Mouse (Mus musculus): ENCODE data around the gene Pde10a. TPM values are rescaled to one million over a fixed set of nuclear protein-coding genes. Genes with fewer than 3 reads are reported as not detected.

Gene Pde10a
- polyA plus RNA-seq, 1 experiment = 0.34 TPM

DNA sequence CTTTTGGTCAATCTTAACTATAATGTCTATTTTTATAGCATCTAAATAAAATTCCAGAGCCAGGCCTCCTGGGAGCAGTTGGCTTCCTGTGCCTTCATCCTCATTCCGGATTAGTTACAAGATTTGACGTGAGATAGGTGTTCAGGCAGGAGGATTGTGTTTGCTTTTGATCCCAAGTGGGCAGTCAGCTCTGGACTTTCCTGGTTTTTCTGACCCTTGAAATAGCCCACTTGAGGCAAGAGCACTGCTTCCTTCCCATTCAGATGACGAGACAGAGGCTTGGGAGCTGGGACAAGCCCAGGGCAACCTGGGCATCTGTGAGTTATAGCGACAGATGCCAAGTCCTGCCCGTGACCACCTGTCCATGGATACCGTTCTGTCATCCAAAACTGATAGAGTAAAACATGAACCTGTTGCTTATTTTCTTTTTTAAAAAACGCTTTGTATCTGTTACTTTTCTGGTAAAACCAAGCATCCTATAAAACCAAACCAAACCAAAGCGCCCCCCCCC is 199.3 kb downstream of the Pde10a start:
- no peak overlapping the region for H3K4me2 ChIP-seq (ENCODE audit: low read depth)
- H3K27me3 ChIP-seq (ENCODE audit: control insufficient read depth, insufficient read depth, insufficient read length) = no peaks in the 10 kb centered on the region
- no peak overlapping the region for H3ac ChIP-seq (ENCODE audit: control insufficient read depth, insufficient read length)
- TF ChIP-seq CEBPB (IDR thresholded peaks at IDR 0.05; ENCODE audit: insufficient read depth, poor library complexity, severe bottlenecking) = no peak
- no peak for TF ChIP-seq TCF3 (IDR thresholded peaks at IDR 0.05; ENCODE audit: insufficient read length, low read depth)
- no peak for TF ChIP-seq MYOG (IDR thresholded peaks at IDR 0.05; ENCODE audit: control insufficient read depth in 1 of 3, insufficient read depth in 1 of 3, insufficient read length in 2 of 3, low read depth in 2 of 3)
- no peak for TF ChIP-seq MYOD1 (IDR thresholded peaks at IDR 0.05; ENCODE audit: control insufficient read depth in 1 of 3, insufficient read length in 2 of 3, low read depth in 2 of 3)
- no peak for TF ChIP-seq MAX (IDR thresholded peaks at IDR 0.05; ENCODE audit: low read depth)
- TF ChIP-seq E2F4 (IDR thresholded peaks at IDR 0.05; ENCODE audit: insufficient read depth) = no peak
- TF ChIP-seq USF1 (IDR thresholded peaks at IDR 0.05; ENCODE audit: low read depth) = no peak
- TF ChIP-seq POLR2A (IDR thresholded peaks at IDR 0.05; ENCODE audit: insufficient read length, low read depth) = no peak
- no peak for TF ChIP-seq REST (IDR thresholded peaks at IDR 0.05; ENCODE audit: insufficient read depth, insufficient read length)
- TF ChIP-seq SRF (IDR thresholded peaks at IDR 0.05; ENCODE audit: control insufficient read depth, insufficient read length, low read depth) = no peak
- no peak for TF ChIP-seq POLR2AphosphoS2 (IDR thresholded peaks at IDR 0.05; ENCODE audit: insufficient read length, low read depth)
- no peak for TF ChIP-seq TCF12 (IDR thresholded peaks at IDR 0.05; ENCODE audit: insufficient read depth, poor library complexity, severe bottlenecking)
- H3K4me3 ChIP-seq = no peak overlapping the region
- H3K36me3 ChIP-seq (ENCODE audit: control insufficient read depth, insufficient read depth) = no peaks in the 10 kb centered on the region
- H3K79me2 ChIP-seq (ENCODE audit: control insufficient read depth, insufficient read depth) = no peaks in the 10 kb centered on the region

DNA sequence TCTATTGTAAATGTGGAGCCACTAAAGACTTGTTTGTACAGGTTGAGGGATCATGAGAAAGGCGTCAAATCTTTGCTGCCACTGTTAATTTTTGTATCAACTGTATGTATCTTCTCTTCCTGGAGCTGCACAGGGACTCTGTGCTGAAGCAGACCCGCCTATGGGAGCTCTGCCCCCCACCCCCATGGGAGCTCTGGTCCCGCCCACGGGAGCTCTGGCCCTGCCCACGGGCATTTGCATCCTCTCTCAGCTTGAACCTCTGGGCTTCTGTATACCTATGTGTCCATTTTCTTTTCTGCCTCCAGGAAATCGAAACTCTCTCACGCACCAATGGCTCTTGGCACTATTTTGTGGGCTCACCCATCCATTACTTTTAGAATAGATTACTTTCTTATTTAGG is 203.5 kb downstream of the Pde10a start:
- TF ChIP-seq TCF3 (IDR thresholded peaks at IDR 0.05; ENCODE audit: insufficient read length, low read depth) (no peak), MYOD1 (IDR thresholded peaks at IDR 0.05; ENCODE audit: control insufficient read depth in 1 of 3, insufficient read length in 2 of 3, low read depth in 2 of 3) (no peak), POLR2A (IDR thresholded peaks at IDR 0.05; ENCODE audit: insufficient read length, low read depth) (no peak), REST (IDR thresholded peaks at IDR 0.05; ENCODE audit: insufficient read depth, insufficient read length) (no peak), MYOG (IDR thresholded peaks at IDR 0.05; ENCODE audit: control insufficient read depth in 1 of 3, insufficient read depth in 1 of 3, insufficient read length in 2 of 3, low read depth in 2 of 3) (no peak), CEBPB (IDR thresholded peaks at IDR 0.05; ENCODE audit: insufficient read depth, poor library complexity, severe bottlenecking) (no peak), MAX (IDR thresholded peaks at IDR 0.05; ENCODE audit: low read depth) (no peak), E2F4 (IDR thresholded peaks at IDR 0.05; ENCODE audit: insufficient read depth) (no peak), POLR2AphosphoS2 (IDR thresholded peaks at IDR 0.05; ENCODE audit: insufficient read length, low read depth) (no peak), USF1 (IDR thresholded peaks at IDR 0.05; ENCODE audit: low read depth) (no peak), SRF (IDR thresholded peaks at IDR 0.05; ENCODE audit: control insufficient read depth, insufficient read length, low read depth) (no peak), TCF12 (IDR thresholded peaks at IDR 0.05; ENCODE audit: insufficient read depth, poor library complexity, severe bottlenecking) (no peak)
- Histone ChIP-seq H3ac (ENCODE audit: control insufficient read depth, insufficient read length) (no peak overlapping the region), H3K36me3 (ENCODE audit: control insufficient read depth, insufficient read depth) (no peaks in the 10 kb centered on the region), H3K4me2 (ENCODE audit: low read depth) (no peak overlapping the region), H3K4me3 (no peak overlapping the region), H3K27me3 (ENCODE audit: control insufficient read depth, insufficient read depth, insufficient read length) (no peaks in the 10 kb centered on the region), H3K79me2 (ENCODE audit: control insufficient read depth, insufficient read depth) (no peaks in the 10 kb centered on the region)

DNA sequence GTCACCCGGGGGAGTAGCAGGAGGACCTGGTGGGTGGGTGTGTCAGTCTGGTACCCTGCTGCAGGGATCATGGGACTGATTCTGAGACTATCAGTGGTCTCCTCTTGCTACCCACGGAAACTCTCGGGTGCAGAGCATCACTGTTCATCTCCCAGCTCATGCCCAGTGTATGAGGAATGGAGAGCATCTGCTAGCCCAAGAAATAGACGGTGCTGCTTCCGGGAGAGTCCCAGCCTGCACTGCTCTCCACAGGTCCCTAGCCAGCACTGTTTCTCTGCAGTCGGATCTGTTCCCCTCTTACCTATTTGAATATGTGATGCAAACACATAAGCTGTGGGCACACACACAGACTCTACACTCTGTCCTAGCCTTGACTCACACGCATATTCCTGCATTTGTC is 204.6 kb downstream of the Pde10a start:
- TF ChIP-seq TCF12 (IDR thresholded peaks at IDR 0.05; ENCODE audit: insufficient read depth, poor library complexity, severe bottlenecking) = no peak
- TF ChIP-seq SRF (IDR thresholded peaks at IDR 0.05; ENCODE audit: control insufficient read depth, insufficient read length, low read depth) = no peak
- TF ChIP-seq MAX (IDR thresholded peaks at IDR 0.05; ENCODE audit: low read depth) = no peak
- Histone ChIP-seq H3K4me2 (ENCODE audit: low read depth) (no peak overlapping the region), H3K36me3 (ENCODE audit: control insufficient read depth, insufficient read depth) (no peaks in the 10 kb centered on the region), H3ac (ENCODE audit: control insufficient read depth, insufficient read length) (no peak overlapping the region), H3K27me3 (ENCODE audit: control insufficient read depth, insufficient read depth, insufficient read length) (no peaks in the 10 kb centered on the region), H3K79me2 (ENCODE audit: control insufficient read depth, insufficient read depth) (no peaks in the 10 kb centered on the region), H3K4me3 (no peak overlapping the region)

DNA sequence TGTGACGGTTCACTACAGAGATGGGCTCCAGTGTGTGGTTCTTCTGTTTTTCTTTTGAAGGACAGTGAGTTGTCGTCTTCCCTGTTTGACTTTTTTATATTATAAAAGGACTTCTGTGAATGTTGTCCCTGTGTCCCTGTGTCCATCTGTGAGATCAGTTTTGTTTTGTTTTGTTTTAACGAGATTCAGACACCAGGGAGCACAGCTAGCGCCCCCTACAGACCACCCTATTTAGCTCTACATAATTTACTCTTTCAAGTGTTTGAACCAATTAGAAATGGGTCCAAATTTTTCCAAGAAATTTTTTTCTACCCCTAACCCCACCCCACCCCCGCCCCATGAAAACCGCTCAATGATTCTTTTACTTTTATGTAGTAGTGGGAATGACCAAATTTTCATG is 205.9 kb downstream of the Pde10a start:
- Histone ChIP-seq H3K4me3 (no peak overlapping the region), H3K27me3 (ENCODE audit: control insufficient read depth, insufficient read depth, insufficient read length) (no peaks in the 10 kb centered on the region), H3K36me3 (ENCODE audit: control insufficient read depth, insufficient read depth) (no peaks in the 10 kb centered on the region), H3ac (ENCODE audit: control insufficient read depth, insufficient read length) (no peak overlapping the region), H3K79me2 (ENCODE audit: control insufficient read depth, insufficient read depth) (no peaks in the 10 kb centered on the region), H3K4me2 (ENCODE audit: low read depth) (no peak overlapping the region)
- no peak for TF ChIP-seq MAX (IDR thresholded peaks at IDR 0.05; ENCODE audit: low read depth)
- TF ChIP-seq MYOD1 (IDR thresholded peaks at IDR 0.05; ENCODE audit: control insufficient read depth in 1 of 3, insufficient read length in 2 of 3, low read depth in 2 of 3) = no peak
- no peak for TF ChIP-seq MYOG (IDR thresholded peaks at IDR 0.05; ENCODE audit: control insufficient read depth in 1 of 3, insufficient read depth in 1 of 3, insufficient read length in 2 of 3, low read depth in 2 of 3)
- TF ChIP-seq TCF3 (IDR thresholded peaks at IDR 0.05; ENCODE audit: insufficient read length, low read depth) = no peak
- TF ChIP-seq POLR2AphosphoS2 (IDR thresholded peaks at IDR 0.05; ENCODE audit: insufficient read length, low read depth) = no peak
- no peak for TF ChIP-seq E2F4 (IDR thresholded peaks at IDR 0.05; ENCODE audit: insufficient read depth)
- no peak for TF ChIP-seq TCF12 (IDR thresholded peaks at IDR 0.05; ENCODE audit: insufficient read depth, poor library complexity, severe bottlenecking)
- TF ChIP-seq REST (IDR thresholded peaks at IDR 0.05; ENCODE audit: insufficient read depth, insufficient read length) = no peak

DNA sequence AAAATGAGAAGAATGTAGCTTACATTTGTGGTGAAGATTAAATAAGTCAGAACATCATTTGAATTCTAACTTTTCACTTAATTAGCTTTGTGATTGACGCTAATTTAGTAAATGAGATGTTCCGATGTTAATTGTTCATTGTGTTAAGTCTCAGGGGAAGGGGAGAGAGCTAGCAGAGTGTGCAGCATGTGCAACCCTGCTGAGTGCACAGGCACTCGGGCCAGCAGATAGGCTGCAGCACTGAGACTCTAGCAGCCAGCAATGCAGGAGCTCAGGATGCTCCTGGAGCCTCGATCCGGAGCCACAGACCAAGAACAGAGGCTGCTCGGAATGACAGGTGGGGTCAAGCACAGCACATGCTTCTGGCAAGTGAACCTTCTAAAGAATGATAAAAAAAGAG is 211.1 kb downstream of the Pde10a start:
- H3K4me2 ChIP-seq (ENCODE audit: low read depth) = no peak overlapping the region
- H3K79me2 ChIP-seq (ENCODE audit: control insufficient read depth, insufficient read depth) = no peaks in the 10 kb centered on the region
- TF ChIP-seq MAX (IDR thresholded peaks at IDR 0.05; ENCODE audit: low read depth) (no peak), TCF3 (IDR thresholded peaks at IDR 0.05; ENCODE audit: insufficient read length, low read depth) (no peak)
- H3ac ChIP-seq (ENCODE audit: control insufficient read depth, insufficient read length) = no peak overlapping the region
- H3K36me3 ChIP-seq (ENCODE audit: control insufficient read depth, insufficient read depth) = no peaks in the 10 kb centered on the region
- H3K4me3 ChIP-seq = no peak overlapping the region
- H3K27me3 ChIP-seq (ENCODE audit: control insufficient read depth, insufficient read depth, insufficient read length) = no peaks in the 10 kb centered on the region

Data from myocyte (in vitro differentiated cells).